Mouse (Mus musculus) cerebellum, postnatal 14 days (tissue): ENCODE results near the gene Chrng.
A peak's percentile ranks its signal among the peaks of the same experiment; 100 is the strongest.

Experiments used
- DNase-seq, 2 experiments: peaks; one replicate each; pipeline ENCODE4 v3.0.0; 2021; ENCODE audit warnings: mixed read lengths in 2 of 2

Chrng gene

DNA sequence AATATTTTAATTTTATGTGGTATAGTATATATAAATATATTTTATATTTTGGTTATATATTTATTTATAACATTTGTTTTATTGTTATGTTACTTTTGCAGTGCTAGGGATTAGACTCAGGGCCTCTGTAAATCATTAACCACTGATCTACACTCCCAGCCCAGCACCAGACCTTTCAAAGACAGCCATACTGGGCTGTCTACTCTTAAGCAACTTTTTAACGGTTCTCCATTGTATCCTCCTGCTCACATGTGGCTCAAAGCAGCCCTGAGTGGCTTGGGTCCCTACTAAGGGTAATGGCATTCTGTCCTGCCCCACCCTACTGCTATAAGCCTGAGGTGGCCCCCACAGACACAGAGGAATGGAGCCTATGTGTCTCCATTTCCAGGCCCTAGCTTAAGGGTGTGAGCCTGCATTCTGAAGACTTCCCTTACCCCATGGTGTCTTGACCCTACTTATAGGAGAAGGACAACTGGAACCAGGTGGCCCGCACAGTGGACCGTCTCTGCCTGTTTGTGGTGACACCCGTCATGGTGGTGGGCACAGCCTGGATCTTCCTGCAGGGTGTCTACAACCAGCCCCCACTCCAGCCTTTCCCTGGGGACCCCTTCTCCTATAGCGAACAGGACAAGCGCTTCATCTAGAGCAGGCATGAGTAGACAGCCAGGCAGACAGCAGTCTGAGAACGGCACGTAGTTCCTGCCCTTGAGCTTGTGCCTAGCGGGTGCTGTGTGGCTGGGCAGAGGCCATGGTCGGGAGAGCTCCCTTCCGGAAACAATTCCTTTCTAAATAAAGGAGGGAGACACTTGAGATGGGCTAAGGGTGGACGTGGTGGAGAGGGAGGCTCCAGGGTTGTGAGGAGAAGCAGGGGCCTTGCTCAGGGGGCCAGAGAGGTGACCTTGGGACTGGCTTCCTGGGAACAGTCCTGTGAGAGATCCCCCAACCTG, 6.1 kb upstream of the Chrng start:
- no peak for DNase-seq

DNA sequence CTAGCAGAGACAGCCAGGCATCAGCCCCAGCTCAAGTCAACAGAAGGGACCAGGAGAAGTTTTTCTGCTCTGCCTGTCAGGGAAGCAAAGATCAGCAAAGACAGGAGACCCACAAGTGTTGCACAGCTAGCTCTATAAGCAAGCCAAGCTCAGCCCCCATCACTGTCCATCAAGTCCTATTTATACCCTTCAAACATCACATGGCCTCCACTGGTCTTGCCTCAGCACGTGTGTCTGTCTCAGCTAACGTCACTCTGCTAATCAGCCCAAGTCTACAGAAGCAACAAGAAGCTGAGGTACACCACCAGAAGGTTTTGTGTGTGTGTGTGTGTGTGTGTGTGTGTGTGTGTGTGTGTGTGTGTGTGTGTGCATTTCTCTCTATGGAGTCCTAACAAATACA, 3.6 kb upstream of the Chrng start:
- DNase-seq = no peak

DNA sequence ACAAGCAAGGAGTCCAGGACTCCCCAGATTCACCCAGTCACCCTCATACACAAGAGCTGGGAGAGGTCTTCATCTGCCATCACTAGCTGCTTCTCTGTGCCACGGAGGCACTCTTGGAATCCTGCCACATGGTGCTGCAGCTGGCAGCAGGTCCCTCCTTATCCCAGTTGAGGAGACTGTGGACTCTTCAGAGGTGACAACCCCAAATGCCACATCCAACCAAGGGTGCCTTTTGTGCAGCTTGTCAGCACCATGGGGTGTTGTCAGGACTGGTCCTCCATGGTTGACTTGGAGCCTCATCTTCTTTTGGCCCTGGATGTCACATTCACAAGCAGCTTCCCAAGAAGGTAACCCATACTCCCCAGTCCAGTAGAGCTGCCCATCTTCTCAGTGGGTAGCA, 2.6 kb upstream of the Chrng start:
- no peak for DNase-seq

DNA sequence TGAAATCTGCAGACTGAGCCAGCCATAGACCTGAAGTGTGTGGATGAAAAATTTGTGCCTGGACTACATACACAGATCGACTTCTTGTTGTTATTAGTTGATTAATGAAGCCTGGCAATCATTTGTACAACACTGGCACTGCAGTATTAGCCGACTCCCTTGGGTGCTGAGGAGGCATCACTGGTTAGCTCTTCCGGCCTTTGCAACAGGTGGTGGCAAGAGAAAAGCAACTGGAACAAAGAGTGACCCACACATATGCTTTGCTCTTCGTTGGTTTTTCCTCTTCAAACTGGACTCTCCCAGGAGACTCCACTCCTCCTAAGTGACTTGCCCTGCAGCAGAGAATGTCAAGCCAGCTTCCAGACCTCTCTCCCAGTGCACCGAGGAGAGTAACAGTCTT, 678 bp upstream of the Chrng start:
- no peak for DNase-seq

DNA sequence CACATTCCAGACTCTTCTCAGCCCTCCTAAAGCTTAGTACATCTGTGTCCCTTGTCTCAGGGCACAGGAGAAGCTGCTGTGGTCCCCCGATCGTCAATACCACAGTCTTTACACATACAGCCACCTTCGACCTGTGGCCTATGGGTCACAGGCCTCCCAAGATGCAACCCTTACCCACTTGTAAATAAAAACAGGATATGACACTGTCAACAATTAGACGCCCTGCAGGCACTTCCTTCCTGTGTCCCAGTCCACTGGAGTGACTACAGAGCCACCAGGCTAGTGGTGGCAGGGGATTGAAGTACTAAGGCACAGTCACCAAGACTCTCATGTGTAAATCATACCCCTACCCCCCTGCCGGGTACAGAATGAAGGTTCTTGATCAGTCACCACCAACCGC, 581 bp downstream of the Chrng start:
- no peak for DNase-seq

DNA sequence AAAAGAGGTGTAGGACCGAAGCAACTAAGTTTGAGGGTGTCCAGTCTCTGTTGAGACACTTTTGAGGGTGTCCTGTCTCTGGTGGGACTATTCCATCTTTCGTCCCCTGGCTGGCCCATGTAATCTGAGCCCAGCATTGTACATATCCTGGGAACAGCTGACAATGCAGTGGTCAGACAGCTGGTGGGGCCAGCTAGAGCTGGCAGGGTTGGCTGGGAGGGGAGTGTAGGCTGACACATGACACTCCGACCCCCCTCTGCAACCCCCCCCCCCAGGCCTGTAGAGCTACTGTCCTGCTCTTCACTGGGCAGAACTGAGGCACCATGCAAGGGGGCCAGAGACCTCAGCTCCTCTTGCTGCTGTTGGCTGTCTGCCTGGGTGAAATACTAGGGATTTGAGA, 1.0 kb downstream of the Chrng start:
- no peak for DNase-seq

DNA sequence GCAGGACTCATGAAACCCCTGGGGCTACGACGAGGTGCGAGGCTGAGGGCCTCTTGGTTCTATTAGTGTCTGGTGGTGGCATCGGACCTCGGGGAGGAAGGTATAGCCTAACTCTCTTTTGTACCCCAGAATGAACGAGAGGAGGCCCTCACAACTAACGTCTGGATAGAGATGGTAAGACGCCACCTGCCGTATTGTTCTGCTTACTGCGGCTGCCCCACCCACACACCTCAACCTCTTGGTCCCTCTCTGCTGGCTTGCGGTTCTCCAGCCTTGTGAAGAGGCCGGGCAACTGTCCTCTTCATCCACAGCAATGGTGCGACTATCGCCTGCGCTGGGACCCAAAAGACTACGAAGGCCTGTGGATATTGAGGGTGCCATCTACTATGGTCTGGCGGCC, 1.9 kb downstream of the Chrng start:
- DNase-seq = peak in 1 of 2 experiments; percentile 30

DNA sequence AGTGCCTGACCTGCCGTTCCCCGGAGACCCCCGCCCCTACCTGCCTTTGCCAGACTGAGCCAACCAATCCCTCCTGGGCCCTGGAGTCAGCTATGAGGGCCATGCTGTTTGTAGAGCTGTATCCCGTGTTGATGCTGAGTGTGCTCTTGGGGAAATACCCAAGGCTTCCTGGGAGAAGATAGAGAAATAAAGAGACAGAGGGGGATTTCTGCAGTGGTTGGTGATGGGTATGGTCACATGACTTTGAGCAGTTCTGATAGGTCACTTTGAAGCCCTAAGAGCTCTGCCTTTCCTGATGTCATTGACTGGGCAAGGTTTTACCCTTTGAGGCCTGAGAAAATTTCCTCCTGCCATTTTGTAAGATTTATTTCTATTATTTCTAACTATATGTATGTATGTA, 7.0 kb downstream of the Chrng start:
- no peak for DNase-seq

DNA sequence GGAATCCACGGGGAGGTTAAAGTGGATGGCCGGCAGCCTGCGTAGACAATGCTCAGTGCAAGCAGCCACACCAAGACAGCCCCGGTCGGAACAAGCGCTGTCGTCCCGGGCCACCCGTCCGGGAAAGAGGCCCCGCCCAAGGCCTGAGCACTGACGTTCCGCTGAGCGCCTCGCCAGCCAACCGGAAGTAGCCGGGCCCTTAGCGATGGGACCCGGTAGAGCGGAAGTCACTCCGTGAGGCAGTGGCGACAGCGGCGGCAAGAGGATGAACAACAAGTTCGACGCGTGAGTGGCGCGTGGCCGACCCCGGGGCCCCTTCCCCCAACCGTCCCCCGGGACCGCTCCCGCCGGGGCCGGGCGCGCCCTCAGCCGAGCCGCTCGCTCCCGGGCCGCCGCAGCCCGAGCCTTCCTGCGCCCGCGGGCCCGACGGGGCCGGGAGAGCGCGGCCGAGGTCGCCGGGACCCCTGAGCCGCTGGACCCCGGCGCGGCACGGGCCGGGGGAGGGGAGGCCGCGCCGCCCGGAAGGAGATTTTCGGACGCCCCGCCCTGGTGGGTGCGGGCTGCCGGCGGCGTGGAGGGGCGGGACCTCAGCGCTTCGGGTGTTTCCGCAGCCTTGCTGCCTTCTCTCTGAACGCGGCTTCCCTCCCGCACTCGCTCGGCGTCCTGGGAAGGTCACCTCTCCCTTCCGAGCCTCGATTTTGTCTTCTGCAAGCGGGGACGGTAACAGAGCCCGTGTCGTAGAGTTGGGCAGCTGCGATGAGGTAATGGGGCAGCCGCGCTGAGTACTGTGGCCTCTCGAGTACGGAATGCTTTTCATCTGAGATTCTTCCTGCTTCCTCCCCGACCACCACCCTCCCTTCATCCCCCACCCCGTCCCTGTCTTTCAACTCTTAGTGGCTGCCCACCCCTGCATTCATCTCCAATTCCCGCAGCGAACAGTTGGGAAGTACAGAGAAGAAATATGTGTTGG, 9.6 kb downstream of the Chrng start, which contains the start of gene Eif4e2:
Gene Eif4e2 (plus strand): TSS at position 180 of the 970 bp plus-strand sequence.
- peak; percentile 96 for DNase-seq

DNA sequence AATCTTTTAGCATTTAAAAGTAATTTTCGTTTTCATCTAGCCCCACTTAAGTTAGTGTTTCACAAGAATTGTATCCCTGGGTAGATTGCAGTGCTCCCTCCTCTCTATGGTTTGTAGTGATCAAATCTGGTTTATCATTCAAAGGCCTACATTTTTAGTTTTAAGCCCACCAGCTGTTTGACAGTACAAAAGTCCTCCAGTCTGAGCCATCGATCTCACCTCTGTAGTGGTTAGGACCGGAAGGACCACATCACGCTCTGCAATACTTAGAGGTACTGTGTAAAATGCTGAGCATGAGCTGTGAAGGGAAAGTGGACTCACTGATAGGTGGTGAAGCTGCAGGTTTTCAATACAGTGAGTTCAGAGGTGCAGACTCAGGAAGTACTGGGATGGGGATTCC, 10.3 kb downstream of the Chrng start:
- no peak for DNase-seq

DNA sequence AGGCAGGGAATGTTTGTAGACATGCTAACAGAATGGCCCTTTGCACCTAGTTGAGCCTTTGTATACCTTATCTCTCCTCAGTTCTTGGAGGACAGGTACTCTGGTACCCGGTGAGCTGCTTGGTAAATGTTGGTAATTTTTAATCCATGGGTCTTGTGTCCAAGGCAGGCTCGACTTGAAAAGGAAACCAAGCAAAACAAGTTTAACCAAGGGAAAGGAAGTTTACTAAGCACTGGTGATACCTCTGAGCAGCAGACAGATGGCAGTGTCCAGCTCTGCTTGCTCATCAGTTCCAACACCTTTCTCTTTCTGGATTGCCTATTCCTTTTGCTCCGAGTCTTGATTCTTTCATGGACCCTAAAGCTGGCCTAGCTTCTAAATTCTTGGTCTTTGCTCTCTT, 13.5 kb downstream of the Chrng start:
- no peak for DNase-seq

DNA sequence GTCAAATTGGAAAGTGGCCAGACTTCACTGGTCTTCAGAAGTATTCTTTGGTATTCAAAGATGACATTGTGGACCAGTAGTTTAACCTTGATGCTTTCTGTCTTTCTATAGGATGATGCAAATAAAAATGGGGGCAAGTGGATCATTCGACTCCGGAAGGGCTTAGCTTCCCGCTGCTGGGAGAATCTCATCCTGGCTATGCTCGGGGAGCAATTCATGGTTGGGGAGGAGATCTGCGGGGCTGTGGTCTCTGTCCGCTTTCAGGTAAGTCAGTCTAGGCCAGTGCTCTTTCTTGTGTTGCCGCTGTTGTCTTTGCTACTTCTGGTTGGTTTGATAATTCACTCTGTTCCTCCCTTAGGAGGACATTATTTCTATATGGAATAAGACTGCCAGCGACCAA, 21.3 kb downstream of the Chrng start:
- no peak for DNase-seq

DNA sequence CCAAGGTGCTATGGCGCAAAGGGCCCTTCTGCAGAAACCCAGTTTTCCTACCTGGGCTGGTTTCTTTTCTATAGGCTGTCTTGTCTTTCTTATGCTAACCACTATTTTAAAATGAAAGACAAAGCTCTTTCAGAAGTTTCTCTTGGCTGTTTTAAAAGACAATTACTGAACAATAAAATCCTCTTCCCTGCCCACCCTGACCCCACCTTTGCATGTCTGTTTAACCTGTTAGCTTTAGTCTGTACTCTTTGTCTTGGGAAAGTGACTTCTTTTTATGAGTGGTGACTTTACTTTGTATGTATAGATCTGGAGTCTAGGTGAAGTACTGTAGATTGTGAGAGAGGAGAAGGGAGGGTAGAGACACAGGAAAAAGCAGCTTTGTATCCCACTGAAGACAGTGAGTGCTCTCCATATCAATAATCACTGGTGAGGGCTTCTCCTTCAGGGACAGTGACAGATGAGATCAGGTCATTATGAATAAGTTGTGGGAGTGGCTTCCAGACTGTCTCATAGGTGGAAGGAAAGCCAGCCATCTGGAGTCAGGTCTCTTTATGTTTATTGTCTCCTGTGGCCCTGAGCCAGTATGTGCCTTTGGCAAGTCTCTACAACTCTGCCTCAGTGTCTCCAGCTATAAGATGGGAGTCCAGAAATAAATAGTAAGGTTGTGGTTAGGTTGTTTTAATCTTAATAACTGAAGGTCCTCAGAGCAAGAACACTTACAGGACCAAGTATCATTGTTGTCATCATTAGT, 22.1 kb downstream of the Chrng start:
- peak; percentile 42 to 43 for DNase-seq

DNA sequence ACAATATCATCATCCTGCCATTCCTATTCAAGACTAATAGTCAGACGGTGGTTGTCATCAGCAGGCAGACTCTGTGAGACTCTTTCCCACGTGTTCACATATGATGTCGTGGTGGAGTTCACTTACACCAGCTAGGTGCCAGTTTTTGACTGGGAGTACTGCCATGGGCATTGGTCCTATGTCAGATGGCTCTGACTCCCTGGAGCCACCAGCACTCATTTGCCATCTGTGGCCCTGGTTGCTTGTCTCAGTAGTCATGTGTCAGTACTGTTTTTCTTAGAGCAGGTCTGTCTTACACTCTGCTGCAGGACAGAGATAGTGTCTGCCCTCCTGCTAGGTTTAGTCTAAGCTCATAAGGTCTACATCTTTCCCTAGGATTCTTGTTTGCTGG, 22.7 kb downstream of the Chrng start:
- peak; percentile 92 to 93 for DNase-seq

DNA sequence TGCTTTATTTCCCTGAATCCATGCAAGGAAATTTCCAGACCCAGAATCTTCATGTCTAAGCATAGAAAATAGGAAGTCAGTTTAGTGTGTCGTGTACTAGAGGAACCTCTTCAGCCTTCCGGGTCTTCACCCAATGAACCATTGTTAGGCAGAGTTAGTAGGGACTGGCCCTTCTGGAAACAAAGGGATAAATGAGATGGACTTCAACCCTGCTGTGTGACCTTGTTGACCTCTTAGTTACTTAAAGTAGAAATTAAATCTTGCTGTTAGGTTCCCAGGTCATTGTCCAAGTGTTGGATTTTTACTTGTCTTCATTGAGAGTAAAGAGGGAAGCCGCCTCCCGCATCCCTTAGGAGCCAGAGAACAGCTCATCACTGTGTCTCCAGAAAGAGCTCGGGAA, 26.1 kb downstream of the Chrng start:
- no peak for DNase-seq

DNA sequence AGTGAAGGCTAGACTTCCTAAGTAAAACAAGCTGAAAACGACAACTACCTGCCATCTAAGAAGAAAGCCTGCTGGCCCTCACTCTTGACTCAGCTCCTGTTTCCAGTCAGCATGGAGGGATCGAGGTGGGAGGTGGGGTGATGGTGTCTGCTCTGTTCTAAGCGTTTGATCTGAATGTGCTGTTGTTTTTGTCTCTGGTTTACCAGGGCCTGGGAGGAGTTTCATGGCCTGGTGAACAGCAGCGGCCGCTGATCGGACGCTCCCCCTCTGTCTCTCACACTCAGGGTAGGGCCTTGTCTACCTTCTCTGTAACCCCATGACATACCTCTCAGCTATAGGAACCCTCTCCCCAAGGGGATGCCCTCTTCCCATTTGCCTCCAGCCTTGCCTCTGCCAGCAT, 27.7 kb downstream of the Chrng start:
- no peak for DNase-seq

DNA sequence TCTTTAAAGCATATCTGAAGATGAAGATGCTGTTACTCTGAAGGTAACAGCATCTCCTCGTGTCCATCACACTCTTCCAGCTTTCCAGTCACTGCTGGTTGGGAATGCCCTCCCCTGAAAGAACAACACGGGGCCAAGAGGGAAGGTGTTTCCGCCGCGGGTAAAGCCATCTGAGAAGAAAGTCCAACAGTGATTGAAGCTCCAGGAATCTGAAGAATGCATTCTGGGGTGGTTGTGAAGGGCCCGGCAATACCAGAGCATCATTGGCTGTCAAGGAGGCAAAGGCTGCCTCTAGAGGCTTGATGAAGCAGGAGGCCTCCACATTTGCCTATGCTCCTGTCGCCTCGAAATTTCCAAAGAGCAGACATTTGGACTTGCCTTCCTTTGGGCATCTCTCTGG, 34.6 kb downstream of the Chrng start:
- no peak for DNase-seq

DNA sequence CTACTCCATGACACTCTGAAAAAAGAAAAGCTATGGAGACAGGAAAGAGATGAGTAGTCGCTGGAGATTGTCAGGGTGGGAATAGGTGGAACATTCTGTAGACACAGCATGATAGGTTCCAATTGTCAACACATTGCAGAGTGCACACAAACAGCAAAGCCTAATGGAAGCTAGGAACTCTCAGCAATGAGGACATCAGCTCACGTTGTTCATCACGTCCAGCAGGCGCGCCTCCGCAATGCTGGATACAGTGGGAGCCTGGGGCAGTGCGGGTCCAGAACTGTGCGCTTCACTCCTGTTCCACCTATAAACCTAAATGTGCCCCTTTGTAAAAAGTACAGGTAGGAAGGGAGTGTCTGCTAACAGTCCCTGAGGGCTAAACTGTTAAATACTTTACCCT, 38.6 kb downstream of the Chrng start:
- DNase-seq = no peak

DNA sequence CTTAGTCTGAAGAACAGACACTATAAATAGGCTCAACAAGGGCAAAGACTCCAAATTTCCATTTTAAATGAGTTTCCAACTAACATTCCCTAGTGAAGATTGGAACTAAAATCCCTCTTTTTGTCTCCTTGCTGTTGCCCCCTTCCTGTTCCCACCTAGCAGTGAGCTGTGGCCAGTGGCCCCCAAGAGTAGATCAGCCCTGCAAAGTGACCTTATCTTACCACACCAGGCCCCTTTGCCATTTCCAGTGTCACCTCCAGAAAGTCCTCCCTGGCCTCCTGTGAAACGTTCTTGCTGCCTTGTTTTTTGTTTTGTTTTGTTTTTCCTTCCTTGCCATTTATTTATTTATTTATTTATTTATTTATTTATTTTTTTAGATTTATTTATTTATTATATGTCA, 41.0 kb downstream of the Chrng start:
- DNase-seq = no peak

DNA sequence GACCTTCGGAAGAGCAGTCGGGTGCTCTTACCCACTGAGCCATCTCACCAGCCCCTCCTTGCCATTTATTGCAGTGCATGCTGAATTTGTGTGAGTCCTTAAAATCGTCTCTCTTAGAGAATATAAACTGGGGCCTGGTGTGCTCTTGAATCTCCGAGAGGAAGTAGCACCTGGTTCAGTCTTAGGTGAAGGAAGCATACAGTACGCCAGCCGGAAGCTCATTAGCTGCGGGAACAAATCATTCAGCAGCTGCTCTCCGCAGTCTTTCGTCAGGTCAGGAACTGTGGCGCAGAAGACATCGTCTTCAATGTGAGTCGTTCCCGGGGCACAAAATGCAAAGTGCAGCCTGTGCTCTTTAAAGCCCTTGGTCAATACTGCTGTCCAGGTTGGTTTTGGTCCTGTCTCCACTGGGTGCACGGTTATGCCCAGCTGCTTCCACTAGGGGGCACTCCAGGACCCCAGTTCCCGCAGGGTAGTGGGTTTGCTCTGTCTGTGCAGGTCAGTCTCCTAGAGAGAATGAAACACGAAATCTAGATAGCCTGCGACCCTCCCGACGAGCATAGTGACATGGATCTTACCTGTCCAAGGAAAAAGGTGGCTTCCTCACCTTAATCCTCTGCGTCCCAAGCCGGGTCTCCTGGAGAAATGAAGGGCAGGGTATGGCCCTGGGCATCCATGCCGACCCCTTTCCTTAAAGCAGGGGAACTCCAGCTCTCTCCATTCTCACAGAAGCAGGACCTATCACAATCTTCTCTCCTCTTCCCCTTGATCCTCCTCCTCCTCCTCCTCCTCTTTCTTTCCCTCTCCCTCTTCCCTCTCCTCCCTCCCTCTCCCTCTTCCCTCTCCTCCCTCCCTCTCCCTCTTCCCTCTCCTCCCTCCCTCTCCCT, 41.7 kb downstream of the Chrng start:
- DNase-seq = peak; percentile 96

DNA sequence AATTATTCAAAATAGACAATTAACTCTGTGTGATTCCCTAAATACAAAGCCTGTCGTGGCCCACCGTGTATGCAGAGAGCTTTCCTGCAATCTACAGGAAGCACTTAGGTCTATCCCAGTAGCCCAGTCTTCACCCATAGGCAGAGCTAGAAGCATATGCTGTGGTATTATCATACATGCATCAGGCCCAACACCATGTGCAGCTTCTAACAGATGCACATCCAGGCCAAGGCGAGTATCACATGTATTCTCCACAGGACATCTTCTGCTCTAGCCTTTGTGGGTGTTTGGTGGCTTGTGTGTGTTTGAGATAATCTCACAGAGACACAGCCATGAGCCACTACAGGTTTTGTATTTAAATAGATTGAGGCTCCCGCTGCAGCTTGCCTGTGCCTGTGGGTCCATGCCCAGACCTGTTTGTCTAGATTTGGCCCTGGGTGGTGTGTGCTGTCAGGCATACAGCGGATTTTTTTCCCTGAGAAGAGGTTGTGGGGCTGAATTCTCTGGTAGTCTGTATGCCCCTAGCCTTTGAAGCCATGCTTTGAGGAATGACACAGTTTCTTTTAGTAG, 47.7 kb downstream of the Chrng start:
- no peak for DNase-seq
